Mouse (Mus musculus): ENCODE results near the gene Eya4. TPM values are rescaled to one million over a fixed set of nuclear protein-coding genes. Genes with fewer than 3 reads are reported as not detected.

Eya4 gene
- polyA plus RNA-seq, 1 experiment from 2014 or later, result 9.7 TPM

DNA sequence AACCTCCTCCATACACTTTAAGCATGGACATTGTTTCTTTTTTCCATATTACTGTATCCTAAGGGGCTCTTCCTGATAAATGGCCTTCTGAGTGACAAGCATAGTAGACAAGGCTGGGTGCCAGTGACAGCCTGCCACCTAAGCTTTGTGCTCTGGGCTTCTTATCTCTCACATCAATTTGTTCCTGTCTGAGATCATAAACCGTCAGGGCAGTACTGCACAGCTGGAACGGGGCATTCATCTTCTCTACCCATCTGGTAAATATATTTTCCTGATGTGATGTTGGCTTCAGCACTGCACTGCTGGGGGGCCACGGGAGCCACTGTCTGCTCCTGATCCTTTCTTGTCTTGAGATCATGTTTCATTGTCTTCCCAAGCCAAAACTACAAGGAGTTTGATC lies 261.8 kb downstream of the Eya4 start:
- Histone ChIP-seq H3K27ac (ENCODE audit: low read length) (no peak overlapping the region), H3K4me3 (ENCODE audit: low read length) (no peak overlapping the region), H3K4me1 (ENCODE audit: insufficient read depth, low read length) (no peaks in the 10 kb centered on the region), H3K36me3 (ENCODE audit: insufficient read depth, low read length) (no peaks in the 10 kb centered on the region), H3K4me2 (replicated peaks; ENCODE audit: low read depth, low read length) (no peak overlapping the region), H3K9me3 (ENCODE audit: low read length) (no peaks in the 10 kb centered on the region), H3K9ac (replicated peaks; ENCODE audit: low read length) (no peak overlapping the region), H3K27me3 (ENCODE audit: insufficient read depth, low read length) (no peaks in the 10 kb centered on the region)
- no peak for ATAC-seq (ENCODE audit: low FRiP score, low TSS enrichment)
- WGBS, result 25% methylated on average over 3 of the region's 3 CpGs

DNA sequence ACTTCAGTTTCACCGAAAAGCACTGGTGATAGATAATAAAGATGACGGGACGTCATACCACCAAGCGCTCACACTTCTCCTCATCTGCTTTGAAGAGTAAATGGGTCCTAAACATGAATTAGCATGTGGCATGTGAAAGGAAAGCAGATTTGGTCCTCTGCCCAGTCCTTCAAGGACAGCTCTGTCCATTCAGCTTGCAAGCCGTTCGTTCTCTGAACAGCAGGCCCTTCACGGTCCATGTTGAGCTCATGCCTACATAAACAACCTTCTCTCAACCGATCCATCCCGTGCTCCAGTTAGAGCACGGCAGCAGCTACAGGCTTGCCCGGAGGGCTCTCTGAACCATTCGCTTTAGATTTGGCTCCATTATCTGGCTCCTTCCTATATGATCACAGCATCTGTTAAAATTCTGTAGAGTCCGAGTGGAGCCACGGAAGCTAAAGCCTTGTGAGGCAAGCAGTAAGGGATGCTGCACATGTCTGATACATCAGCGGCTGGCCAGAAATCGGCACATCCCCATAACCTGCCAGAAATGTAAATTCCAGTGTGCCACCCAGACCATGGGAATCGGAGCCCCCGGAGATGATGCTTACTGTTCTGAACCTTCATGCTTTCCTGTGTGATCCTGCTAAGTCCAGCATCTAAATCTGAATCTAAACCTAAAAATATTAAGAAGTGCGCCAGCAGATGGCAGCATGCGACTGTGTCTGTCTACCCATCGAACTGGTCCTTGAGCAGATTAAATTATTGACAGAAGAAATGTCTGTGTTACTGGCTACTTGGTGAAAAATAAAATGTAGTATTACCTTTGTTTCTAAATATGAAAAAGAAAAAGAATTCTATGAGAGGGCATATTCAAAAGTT lies 264.0 kb downstream of the Eya4 start:
- Histone ChIP-seq H3K27ac (ENCODE audit: low read length) (0 out of 2 replicates have a peak overlapping the region, but pooled peaks have one; percentile 35), H3K4me3 (ENCODE audit: low read length) (no peak overlapping the region), H3K9me3 (ENCODE audit: low read length) (no peaks in the 10 kb centered on the region), H3K36me3 (ENCODE audit: insufficient read depth, low read length) (no peaks in the 10 kb centered on the region), H3K27me3 (ENCODE audit: insufficient read depth, low read length) (no peaks in the 10 kb centered on the region), H3K4me1 (ENCODE audit: insufficient read depth, low read length) (no peaks in the 10 kb centered on the region), H3K9ac (replicated peaks; ENCODE audit: low read length) (no peak overlapping the region), H3K4me2 (replicated peaks; ENCODE audit: low read depth, low read length) (peak overlapping the region; percentile 16)
- WGBS, result 59% methylated on average over 21 of the region's 21 CpGs
- ATAC-seq (ENCODE audit: low FRiP score, low TSS enrichment), result 0 out of 2 replicates have a peak, but pooled peaks have one; percentile 31

DNA sequence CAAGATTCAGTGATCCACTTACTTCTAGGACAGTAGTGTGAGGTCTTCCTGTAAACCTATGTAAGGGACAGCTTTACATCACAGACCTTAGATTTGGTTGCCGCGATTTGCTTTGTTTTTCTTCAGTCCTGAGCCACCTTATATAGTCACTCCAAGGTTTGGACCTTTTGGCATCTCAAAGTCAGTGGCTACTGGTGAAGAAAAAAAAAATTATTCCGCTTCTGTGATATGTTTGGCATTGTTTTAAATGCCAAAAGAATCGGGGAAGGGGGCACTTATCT lies 269.1 kb downstream of the Eya4 start:
- ATAC-seq (ENCODE audit: low FRiP score, low TSS enrichment), result no peak
- Histone ChIP-seq H3K36me3 (ENCODE audit: insufficient read depth, low read length) (no peaks in the 10 kb centered on the region), H3K4me3 (ENCODE audit: low read length) (no peak overlapping the region), H3K9ac (replicated peaks; ENCODE audit: low read length) (no peak overlapping the region), H3K4me2 (replicated peaks; ENCODE audit: low read depth, low read length) (no peak overlapping the region), H3K27me3 (ENCODE audit: insufficient read depth, low read length) (no peaks in the 10 kb centered on the region), H3K4me1 (ENCODE audit: insufficient read depth, low read length) (peaks cover 4% of the 10 kb centered on the region; the same call in 1 of the 2 replicates), H3K9me3 (ENCODE audit: low read length) (no peaks in the 10 kb centered on the region), H3K27ac (ENCODE audit: low read length) (no peak overlapping the region)
- WGBS, result 37% methylated on average over 4 of the region's 4 CpGs

DNA sequence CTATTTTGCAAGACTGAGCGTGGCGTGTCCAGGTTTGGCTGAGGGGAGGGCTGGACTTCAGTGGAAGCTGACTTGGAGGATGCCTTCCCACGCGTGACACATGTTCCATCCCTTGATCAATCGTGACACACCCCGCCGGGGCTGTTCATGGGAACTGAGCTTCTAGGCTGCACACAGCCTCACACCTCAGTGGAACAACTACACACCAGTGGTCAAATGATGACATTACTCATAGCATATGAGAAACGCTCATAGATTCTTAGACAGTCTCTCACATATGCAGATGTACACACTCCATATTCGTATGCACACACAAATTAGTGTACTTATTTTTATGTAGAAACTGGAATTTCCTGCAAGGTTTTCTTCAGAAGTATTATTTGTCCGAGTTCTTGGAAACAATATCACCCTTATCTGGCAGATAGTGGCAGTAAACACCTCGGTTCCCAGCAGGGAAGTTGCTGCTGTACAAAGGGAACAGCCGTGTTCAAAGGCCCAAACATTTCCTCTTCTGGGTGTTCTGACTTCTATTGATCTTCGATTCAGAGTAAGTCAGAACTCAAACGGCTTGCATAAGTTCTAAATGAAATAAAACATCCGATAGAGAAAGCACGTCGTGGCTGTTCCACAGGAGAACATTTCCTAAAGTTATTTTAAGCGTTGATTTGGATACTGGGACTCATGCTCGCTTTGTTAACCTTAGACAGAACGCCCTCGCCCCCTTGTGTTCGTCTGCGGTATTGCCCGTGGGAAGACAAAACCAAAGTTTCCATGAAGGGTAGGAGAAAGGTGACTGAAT lies 269.6 kb downstream of the Eya4 start:
- ATAC-seq (ENCODE audit: low FRiP score, low TSS enrichment), result peak; percentile 42; the same call in 1 of the 2 replicates
- H3K27me3 ChIP-seq (ENCODE audit: insufficient read depth, low read length), result no peaks in the 10 kb centered on the region
- no peak overlapping the region for H3K4me3 ChIP-seq (ENCODE audit: low read length)
- no peaks in the 10 kb centered on the region for H3K36me3 ChIP-seq (ENCODE audit: insufficient read depth, low read length)
- peak overlapping the region; percentile 81 for H3K27ac ChIP-seq (ENCODE audit: low read length)
- no peaks in the 10 kb centered on the region for H3K9me3 ChIP-seq (ENCODE audit: low read length)
- 31% methylated on average over 24 of the region's 24 CpGs for WGBS
- H3K9ac ChIP-seq (replicated peaks; ENCODE audit: low read length), result peak overlapping the region; percentile 60
- H3K4me2 ChIP-seq (replicated peaks; ENCODE audit: low read depth, low read length), result peak overlapping the region; percentile 20; the same call in 1 of the 2 replicates
- peaks cover 4% of the 10 kb centered on the region; the same call in 1 of the 2 replicates for H3K4me1 ChIP-seq (ENCODE audit: insufficient read depth, low read length)

DNA sequence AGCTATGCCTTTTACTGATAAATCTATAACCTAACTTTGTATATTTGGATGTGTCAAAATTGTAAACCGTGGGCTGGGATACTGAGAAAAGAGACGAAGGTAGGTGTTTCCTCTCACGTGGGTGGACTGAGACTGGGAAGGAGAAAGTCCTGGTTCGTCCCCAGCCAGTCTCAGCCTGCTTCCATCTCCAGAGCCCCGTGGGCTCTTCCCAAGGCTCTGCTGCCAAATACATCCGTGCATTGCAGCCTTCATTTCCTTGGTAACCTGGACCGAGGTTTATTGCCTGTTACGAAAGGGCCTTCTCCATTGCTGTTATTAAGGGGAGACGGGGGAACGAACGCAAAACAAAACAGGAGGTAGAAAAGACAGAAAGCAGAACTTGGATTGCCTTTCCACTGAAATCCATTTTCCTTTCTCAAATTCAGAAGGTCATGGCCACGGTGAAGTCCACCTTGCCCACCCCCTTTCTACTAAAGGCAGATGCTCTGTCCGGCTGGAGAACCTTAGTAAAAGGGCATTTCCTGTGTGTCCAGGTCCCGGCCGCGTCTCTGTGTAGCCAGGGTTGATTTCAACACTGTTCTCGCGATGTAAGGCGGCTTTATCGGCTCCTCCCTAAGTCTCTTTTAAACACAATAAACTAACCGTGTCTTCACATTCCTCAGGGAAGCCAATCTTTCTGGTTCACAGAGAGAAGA lies 273.7 kb downstream of the Eya4 start:
- H3K9me3 ChIP-seq (ENCODE audit: low read length), result no peaks in the 10 kb centered on the region
- H3K4me2 ChIP-seq (replicated peaks; ENCODE audit: low read depth, low read length), result peak overlapping the region; percentile 57
- WGBS, result 19% methylated on average over 21 of the region's 21 CpGs
- no peaks in the 10 kb centered on the region for H3K36me3 ChIP-seq (ENCODE audit: insufficient read depth, low read length)
- peak overlapping the region; percentile 81 for H3K27ac ChIP-seq (ENCODE audit: low read length)
- H3K9ac ChIP-seq (replicated peaks; ENCODE audit: low read length), result peak overlapping the region; percentile 67
- H3K27me3 ChIP-seq (ENCODE audit: insufficient read depth, low read length), result no peaks in the 10 kb centered on the region
- ATAC-seq (ENCODE audit: low FRiP score, low TSS enrichment), result peak; percentile 69; the same call in 1 of the 2 replicates
- H3K4me3 ChIP-seq (ENCODE audit: low read length), result peak overlapping the region; percentile 41
- peaks cover 4% of the 10 kb centered on the region; the same call in 1 of the 2 replicates for H3K4me1 ChIP-seq (ENCODE audit: insufficient read depth, low read length)

DNA sequence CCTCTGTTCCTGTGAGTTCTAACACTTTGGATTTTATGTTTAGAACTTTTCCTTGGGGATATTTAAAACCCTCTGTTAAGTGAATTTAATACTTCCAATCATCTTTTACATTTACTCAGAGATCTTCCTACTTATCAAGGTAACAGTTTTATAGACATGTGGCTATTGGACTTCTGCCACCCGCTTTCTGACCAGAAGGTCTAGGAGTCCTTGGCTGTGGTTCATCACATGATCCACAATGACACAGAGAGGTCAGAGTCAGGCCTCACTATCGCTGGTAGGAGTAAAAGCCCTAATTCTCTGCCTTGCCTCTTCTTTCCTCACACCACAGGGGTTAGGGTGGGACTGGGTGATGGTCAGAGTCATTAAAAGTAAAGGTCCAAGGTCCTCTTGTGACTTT lies 277.2 kb downstream of the Eya4 start:
- Histone ChIP-seq H3K36me3 (ENCODE audit: insufficient read depth, low read length) (no peaks in the 10 kb centered on the region), H3K9ac (replicated peaks; ENCODE audit: low read length) (no peak overlapping the region), H3K4me2 (replicated peaks; ENCODE audit: low read depth, low read length) (no peak overlapping the region), H3K4me3 (ENCODE audit: low read length) (no peak overlapping the region), H3K27me3 (ENCODE audit: insufficient read depth, low read length) (no peaks in the 10 kb centered on the region), H3K9me3 (ENCODE audit: low read length) (no peaks in the 10 kb centered on the region), H3K27ac (ENCODE audit: low read length) (no peak overlapping the region), H3K4me1 (ENCODE audit: insufficient read depth, low read length) (no peaks in the 10 kb centered on the region)
- ATAC-seq (ENCODE audit: low FRiP score, low TSS enrichment), result no peak
- WGBS, result 51% methylated on average over 2 of the region's 2 CpGs

DNA sequence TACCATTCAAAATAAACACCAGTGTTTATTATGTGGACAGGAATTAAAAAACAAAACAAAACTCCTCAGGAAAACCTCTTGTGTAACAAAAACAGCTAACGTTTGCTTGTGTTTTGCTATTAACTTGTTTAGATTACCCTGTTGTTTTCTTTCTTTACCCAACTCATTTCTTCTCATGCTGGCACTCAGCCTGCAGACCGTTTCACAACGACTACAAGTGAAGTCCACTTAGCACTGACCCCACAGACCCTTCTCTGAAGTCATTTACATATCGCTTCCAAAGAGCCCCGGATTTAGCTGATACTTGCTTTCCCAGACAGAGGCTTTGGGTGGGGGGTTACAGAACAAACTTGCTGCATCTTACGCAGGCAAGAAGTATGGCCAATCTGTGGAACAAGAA lies 286.9 kb downstream of the Eya4 start:
- 42% methylated on average over 6 of the region's 6 CpGs for WGBS
- peaks cover 6% of the 10 kb centered on the region; the same call in 1 of the 2 replicates for H3K4me1 ChIP-seq (ENCODE audit: insufficient read depth, low read length)
- no peaks in the 10 kb centered on the region for H3K36me3 ChIP-seq (ENCODE audit: insufficient read depth, low read length)
- no peak overlapping the region for H3K9ac ChIP-seq (replicated peaks; ENCODE audit: low read length)
- no peaks in the 10 kb centered on the region for H3K27me3 ChIP-seq (ENCODE audit: insufficient read depth, low read length)
- H3K4me2 ChIP-seq (replicated peaks; ENCODE audit: low read depth, low read length), result no peak overlapping the region
- no peak overlapping the region for H3K4me3 ChIP-seq (ENCODE audit: low read length)
- ATAC-seq (ENCODE audit: low FRiP score, low TSS enrichment), result no peak
- H3K27ac ChIP-seq (ENCODE audit: low read length), result no peak overlapping the region
- no peaks in the 10 kb centered on the region for H3K9me3 ChIP-seq (ENCODE audit: low read length)

DNA sequence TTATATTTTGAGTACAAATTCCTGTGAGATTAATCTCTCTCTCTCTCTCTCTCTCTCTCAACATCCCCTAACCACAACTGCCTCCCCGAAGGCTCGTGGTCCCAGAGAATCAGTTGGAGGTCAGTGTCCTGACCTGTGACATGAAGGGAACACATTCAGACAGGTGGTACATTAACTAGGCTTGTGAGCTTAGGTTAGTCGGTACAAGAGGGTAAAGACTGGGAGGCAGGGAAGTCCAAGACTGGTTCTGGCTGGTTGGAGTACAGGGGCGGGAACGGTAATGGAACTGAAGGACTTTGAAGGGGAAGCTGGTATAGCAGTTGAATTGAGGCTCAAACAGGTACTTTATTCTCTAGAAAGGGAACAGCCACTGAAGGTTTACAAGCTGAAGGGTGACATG lies 287.9 kb downstream of the Eya4 start:
- Histone ChIP-seq H3K27me3 (ENCODE audit: insufficient read depth, low read length) (no peaks in the 10 kb centered on the region), H3K4me3 (ENCODE audit: low read length) (no peak overlapping the region), H3K9ac (replicated peaks; ENCODE audit: low read length) (no peak overlapping the region), H3K36me3 (ENCODE audit: insufficient read depth, low read length) (no peaks in the 10 kb centered on the region), H3K9me3 (ENCODE audit: low read length) (no peaks in the 10 kb centered on the region), H3K4me2 (replicated peaks; ENCODE audit: low read depth, low read length) (no peak overlapping the region), H3K27ac (ENCODE audit: low read length) (peak overlapping the region; percentile 54; the same call in 1 of the 2 replicates), H3K4me1 (ENCODE audit: insufficient read depth, low read length) (peaks cover 6% of the 10 kb centered on the region; the same call in 1 of the 2 replicates)
- peak; percentile 87; the same call in 1 of the 2 replicates for ATAC-seq (ENCODE audit: low FRiP score, low TSS enrichment)
- 69% methylated on average over 5 of the region's 5 CpGs for WGBS

DNA sequence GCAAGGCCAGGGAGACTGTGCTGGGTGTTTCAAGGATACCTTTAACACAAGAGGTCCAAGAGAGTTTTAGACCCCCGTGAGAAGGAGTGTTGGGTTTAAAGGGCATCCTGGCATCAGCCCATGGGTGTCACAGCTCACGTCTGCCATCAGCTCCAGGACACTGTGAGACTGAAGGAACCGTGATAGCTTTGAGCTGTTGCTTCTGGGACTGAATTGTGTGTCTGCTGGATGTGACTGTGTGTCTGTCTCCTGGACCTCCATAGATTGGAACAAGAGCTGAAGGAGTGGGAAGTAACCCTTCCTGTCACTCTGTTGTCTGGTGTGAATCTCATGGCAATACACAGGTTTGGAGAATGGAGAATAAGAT lies 289.9 kb downstream of the Eya4 start:
- no peak overlapping the region for H3K4me2 ChIP-seq (replicated peaks; ENCODE audit: low read depth, low read length)
- ATAC-seq (ENCODE audit: low FRiP score, low TSS enrichment), result no peak

More for the DNA sequence above, 289.9 kb downstream of the Eya4 start:
- H3K27me3 ChIP-seq (ENCODE audit: insufficient read depth, low read length), result no peaks in the 10 kb centered on the region
- peak overlapping the region; percentile 90 for H3K27ac ChIP-seq (ENCODE audit: low read length)
- WGBS, result 67% methylated on average over 3 of the region's 3 CpGs
- no peaks in the 10 kb centered on the region for H3K9me3 ChIP-seq (ENCODE audit: low read length)
- H3K4me3 ChIP-seq (ENCODE audit: low read length), result no peak overlapping the region
- no peaks in the 10 kb centered on the region for H3K36me3 ChIP-seq (ENCODE audit: insufficient read depth, low read length)
- H3K4me1 ChIP-seq (ENCODE audit: insufficient read depth, low read length), result peaks cover 6% of the 10 kb centered on the region; the same call in 1 of the 2 replicates
- no peak overlapping the region for H3K9ac ChIP-seq (replicated peaks; ENCODE audit: low read length)

Measured in kidney, embryonic 16.5 days (tissue).